Mouse (Mus musculus) cerebellum, adult 9-11 months (tissue): ENCODE data around the gene Kat2b.
"Not testable (repeated sequence)": the region's sequence is repeated elsewhere in the genome, so short reads cannot be mapped to it uniquely, and the experiment has no call there.

Source experiments
- DNase-seq: peaks from one replicate; pipeline ENCODE4 v3.0.0; 2022

The Kat2b gene

DNA sequence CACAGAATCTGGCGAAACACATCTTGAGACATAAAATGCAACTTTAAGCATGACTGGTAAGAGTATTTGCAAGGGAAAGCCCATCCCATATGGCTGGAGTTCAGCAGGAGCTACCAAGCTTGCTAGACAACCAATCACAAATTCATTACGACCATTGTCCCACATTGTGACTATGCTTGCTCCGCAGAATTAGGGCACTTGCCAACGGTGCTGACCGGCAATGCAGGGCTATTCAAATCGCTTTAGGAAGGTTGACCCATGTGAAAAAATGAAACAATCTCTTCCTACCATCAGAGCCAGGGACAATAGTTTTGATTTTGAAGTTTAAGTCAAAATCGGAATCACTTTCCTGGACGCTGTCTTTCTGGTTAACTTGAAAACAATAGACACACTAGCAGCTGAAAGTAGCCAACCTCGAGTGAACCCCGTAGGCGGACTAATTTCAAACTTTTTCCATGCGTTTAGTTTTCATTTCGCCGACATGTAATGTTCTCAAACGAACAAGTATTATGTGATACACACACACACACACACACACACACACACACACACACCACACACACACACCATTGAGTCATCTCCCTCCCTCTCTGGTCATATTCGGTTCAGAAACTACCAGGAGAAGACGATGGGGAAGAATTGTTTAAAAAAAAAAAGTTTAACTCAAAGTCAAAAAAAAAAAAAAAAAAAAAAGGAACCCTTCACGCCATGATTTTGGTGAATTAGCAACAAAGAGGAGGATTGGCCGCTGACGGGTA, at the start of gene Kat2b:
TSS of gene Kat2b (plus strand) at position 701 of the 758 bp plus-strand sequence.
- peak; percentile 73 for DNase-seq

DNA sequence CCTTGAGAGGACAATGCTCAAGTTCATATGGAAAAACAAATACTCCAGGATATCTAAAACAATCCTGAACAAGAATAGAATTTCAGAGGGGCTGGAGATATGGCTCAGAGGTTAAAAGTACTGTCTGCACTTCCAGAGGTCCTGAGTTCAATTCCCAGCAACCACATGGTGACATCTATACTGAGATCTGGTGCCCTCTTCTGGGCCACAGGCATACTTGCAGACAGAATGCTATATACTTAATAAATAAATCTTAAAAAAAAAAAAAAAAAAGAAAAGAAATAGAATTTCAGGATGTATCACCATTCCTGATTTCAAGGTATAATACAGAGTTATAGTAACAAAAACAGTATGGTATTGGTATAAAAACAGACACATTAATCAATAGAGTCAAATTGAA, 47.3 kb upstream of the Kat2b start:
- DNase-seq = no peak

- no peak for DNase-seq
These were observed 46.2 kb upstream of the Kat2b start for GRCm38 (mm10) chr17:53520509-53520908.

DNA sequence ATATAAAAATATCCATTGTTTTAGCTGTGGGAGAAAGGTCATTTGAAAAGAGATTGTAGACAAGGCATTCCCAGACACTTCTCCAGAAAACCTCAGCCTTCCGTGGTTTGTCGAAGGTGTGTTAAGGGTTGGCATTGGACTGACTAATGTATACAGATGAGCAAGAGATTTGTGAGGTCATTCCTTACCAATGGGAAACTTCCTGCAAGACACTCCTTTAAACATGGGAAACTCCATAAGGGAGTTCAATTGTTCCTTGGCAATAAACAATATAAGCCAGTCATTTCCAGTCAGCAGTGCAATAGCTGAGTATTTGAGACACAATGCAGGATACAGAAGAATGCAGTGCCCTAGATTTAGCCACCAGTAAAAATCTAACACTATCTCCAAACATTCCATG, 38.6 kb upstream of the Kat2b start:
- no peak for DNase-seq

- no peak for DNase-seq
These were observed 35.5 kb upstream of the Kat2b start for GRCm38 (mm10) chr17:53531160-53531559.

DNA sequence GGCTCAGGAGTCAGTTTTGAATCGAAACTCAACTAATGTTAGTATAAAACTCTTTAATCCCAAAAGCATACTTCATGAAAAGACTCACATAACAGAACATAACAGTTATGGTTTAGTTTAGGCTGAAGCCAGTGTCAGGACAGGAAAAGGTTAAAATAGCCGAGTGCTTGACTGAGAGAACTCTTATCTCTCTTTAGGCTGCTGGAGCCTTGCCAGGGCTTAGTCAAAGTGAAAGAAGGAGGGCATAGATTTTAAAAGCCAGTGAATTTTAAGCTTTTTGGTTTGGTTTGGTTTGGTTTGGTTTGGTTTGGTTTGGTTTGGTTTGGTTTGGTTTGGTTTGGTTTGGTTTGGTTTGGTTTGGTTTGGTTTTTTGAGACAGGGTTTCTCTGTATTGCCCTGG, 34.2 kb upstream of the Kat2b start:
- no peak for DNase-seq

DNA sequence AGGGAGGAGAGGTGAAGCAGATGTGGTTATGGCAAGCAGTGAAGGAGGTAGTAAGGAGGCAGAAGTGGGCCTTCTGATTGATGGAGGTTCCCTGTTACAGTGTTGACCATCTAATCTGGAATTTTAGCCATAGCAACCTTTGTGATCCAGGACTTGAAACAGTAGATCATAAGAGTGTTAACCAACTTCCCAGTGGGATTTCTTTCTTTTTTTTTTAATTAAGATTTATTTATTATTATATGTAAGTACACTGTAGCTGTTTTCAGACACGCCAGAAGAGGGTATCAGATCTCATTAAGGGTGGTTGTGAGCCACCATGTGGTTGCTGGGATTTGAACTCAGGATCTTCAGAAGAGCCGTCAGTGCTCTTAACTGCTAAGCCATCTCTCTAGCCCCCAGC, 27.3 kb upstream of the Kat2b start, which contains the start of gene Pp2d1:
TSS of gene Pp2d1 (minus strand) at position 101 of the 400 bp plus-strand sequence.
- DNase-seq = not testable (repeated sequence)

GRCm38 (mm10) chr17:53542536-53542935, 24.1 kb upstream of the Kat2b start:
- DNase-seq = no peak

- peak; percentile 16 for DNase-seq
These were observed 22.9 kb upstream of the Kat2b start for GRCm38 (mm10) chr17:53543591-53544324.

DNA sequence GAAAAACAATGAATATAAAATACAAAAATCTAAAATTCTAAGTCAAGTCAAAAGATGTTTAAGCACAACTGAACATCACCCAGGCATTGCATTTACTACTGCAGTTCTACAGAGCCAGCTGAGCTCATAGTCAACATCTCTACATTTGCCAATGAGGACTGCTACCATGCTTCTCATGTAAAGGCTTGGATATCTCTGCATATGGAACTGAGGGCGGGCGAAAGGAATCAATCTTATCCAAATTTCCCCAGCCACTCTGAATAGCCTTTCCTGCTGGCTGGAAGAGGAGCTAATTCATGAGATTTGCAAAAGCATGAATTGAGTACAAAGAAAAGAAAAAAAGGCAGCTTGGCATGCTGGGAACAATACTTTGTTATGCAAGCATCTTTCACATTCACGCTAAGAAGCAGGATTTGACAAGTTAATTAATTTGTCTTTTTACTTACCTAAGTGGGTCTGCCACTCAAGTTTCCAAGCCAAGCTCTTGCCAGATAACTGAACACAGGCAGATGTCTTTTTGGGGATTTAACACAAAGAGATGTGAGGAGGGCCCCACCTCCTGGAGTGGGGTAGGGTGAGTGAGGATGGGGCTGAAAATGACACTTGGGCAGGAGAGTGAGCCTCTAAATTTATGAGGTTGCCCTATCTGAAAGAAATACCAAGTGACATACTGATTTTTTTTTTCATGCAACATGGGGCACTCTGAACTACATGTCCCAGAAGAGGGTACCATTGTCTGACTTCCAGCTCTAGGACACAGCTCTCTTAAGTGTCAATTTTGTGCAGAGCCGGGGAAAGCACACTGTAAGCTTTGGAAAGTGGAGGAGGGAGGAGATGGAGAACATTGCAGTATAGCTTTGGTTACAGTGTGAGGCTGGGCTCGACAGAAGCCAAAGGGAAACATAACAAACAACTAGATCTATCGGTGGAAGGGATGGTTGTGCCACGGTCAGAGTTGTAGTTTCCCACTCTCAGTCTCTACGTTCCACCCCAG, 15.1 kb upstream of the Kat2b start:
- DNase-seq = no peak

GRCm38 (mm10) chr17:53554088-53554487, 12.6 kb upstream of the Kat2b start:
- DNase-seq = no peak

DNA sequence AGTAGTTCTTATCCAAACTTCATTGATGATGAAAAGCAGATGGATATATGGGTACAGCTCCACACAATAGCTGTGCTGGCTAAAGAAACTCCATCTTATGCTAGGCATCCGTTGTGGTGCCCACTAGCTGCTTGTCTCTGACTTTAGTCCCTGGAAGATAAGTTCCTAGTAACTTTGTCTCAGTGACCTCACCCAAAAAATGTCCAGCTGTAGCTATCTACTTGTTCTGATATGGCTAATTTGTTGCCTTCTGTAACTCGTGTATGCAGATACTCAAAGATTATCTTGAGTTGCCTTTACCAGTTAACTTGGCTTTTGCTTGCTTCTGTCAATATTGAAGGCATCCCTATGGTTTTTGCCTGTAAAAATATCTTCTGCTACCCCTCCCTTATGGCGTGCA, 11.8 kb upstream of the Kat2b start:
- no peak for DNase-seq

GRCm38 (mm10) chr17:53557443-53557842, 9.2 kb upstream of the Kat2b start:
- DNase-seq = no peak

- DNase-seq = no peak
These were observed 7.0 kb upstream of the Kat2b start for GRCm38 (mm10) chr17:53559646-53560045.

- no peak for DNase-seq
These were observed 5.1 kb upstream of the Kat2b start for GRCm38 (mm10) chr17:53561458-53562029.

DNA sequence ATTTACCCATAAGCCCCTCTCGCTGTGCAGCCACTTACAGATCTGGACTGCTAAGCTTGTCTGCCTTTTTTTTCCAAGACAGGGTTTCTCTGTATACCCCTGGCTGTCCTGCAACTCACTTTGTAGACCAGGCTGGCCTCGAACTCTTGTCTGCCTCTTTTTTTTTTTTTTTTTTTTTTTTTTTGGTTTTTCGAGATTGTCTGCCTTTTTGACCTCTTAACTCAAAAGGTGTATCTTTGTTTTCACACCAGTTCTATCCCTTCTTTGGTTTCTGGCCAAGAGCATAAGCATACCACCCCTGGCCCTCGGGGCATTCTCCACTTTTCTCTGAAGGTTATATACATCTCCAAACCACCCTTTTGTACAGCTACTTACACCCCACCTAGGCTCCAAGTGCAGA, 1.8 kb upstream of the Kat2b start:
- DNase-seq = peak; percentile 36

DNA sequence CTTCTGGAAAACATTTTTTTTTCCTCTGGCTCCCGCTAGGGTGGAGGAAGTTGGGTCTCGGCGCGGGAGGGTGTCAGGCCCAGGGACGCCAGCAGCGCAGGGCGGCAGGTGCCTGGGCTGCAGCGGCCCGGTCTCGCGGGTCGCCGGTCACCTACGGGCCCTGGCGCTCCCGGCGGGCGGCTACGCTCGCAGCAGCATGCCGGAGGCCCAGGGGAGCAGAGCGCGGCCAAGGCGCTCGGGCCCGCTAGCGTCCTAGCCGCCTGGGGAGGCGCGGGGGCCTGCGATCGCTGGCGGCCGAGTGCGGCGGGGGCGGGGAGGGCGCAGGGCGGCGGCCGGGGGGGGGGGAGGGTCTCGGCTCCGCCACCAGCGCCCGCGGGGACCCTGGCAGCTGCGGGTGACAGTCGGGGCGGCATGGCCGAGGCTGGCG, 271 bp downstream of the Kat2b start:
- DNase-seq = peak; percentile 77

GRCm38 (mm10) chr17:53567346-53568101, 863 bp downstream of the Kat2b start:
- DNase-seq = peak; percentile 81

DNA sequence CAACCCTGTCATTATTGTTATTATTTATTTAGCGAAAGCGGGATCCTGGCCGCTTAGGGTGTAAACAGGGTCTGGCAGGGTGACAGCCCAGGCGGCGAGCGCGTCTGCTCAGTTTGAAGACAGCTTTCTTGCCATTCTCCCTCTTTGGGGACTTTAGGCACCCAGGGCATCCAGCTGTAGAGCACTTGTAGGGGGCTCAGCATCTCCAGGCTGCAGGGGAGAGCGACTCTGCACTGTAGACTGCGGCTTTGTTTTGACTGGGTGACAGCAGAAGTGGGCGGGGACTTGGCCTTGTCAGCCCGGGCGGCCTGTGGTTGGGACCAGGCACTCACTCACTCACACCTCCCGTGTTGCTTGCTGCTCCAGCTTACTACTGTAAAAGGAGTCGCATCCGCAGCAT, 1.5 kb downstream of the Kat2b start:
- DNase-seq = peak; percentile 92

DNA sequence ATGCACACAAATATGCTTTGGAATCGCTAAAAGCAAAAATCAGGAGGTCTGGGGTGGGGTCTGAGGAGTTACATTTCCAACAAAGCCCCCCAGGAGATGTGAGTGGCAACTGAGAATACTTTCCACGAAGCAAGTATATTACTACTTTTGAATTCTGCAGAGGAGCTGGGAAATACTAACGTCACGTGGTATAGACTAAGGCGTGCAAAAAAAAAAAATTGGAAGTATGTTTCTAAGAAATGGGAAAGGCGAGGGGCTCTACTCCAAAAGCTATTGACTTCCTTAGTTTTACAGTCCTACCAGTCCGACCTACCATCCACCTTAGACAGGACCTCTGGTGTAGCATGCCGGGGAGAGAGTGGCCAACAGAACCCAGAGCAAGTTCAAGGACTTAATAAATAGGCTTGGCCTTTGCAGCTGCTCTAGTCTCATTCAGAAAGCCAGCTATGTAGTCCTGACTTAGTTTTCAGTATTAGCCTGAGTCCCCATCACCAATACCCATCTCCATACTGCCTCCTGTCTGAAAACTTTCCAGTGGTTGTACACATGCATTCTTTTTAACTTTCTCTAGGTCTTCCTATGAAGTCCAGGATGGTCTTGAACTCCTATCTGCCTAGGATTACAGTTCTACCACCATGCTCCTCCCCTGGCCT, 2.2 kb downstream of the Kat2b start:
- DNase-seq = peak; percentile 43

DNA sequence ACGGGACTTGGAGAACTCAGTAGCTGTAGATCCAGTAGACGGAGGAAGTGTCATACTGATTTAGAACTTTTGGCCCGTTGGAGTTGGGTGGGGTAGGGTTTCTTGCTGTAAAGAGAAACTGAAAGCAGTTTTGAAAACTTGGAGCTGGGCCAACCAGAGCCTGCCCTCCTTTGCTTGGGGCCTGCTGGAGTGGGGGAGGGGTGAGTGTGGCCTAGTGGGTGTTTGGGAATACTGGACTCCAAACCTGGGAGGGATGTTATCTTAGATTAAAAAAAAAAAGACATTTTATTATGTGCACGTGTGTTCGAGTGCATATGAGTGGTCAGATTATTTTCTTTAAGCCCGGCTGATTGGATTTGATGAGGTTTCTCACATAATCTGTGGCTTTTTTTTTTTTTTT, 3.2 kb downstream of the Kat2b start:
- DNase-seq = peak; percentile 75
